Mouse (Mus musculus): Measurements from ENCODE around the gene Acot10.

DNA sequence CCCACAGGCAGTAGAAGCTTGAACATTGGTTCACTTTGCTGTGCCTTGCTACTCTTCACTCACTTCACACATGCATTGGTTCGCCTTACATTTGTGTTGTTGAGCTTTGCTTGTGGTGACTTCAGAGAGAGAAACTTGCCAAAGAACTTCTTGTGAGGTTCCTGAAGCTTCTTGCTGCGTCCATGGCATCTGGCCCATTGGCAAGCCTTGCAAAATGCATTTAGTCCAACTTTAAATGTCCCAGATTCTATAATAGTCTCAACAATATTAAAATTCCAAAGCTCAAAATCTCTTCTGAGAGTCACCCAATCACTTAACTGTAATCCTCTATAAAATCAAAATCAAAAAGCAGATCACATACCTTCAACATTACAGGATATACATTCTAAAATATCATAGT, 6.3 kb downstream of the Acot10 start:
- no peak for TF ChIP-seq EP300 (IDR thresholded peaks at IDR 0.05; ENCODE audit: low read depth)
- no peak for TF ChIP-seq CTCF (IDR thresholded peaks at IDR 0.05; ENCODE audit: low read depth)
